Mouse (Mus musculus): ENCODE results near the gene Cdkl3. TPM values are rescaled to one million over a fixed set of nuclear protein-coding genes. Genes with fewer than 3 reads are reported as not detected.

The Cdkl3 gene
- polyA plus RNA-seq, 1 experiment from 2014 or later, result 9.1 TPM

GRCm38 (mm10) chr11:52076742-52077352 is 72.8 kb downstream of the Cdkl3 start:
- Histone ChIP-seq H3K9me3 (replicated peaks; ENCODE audit: control insufficient read depth, low read length) (no peaks in the 10 kb centered on the region), H3K4me3 (ENCODE audit: low read depth, low read length) (no peak overlapping the region), H3K9ac (ENCODE audit: low read depth, low read length) (no peak overlapping the region), H3K4me2 (no peak overlapping the region), H3K27me3 (ENCODE audit: control insufficient read depth, insufficient read depth, low read length) (no peaks in the 10 kb centered on the region), H3K4me1 (ENCODE audit: control insufficient read depth, insufficient read depth, low read length) (0 out of 2 replicates have a peak, but pooled peaks cover 5% of the 10 kb centered on the region), H3K27ac (ENCODE audit: low read depth, low read length) (no peak overlapping the region), H3K36me3 (ENCODE audit: control insufficient read depth, insufficient read depth, low read length) (no peaks in the 10 kb centered on the region)
- ATAC-seq (replicated peaks; ENCODE audit: insufficient number of reproducible peaks, low FRiP score, low TSS enrichment), result no peak
- WGBS (ENCODE audit: insufficient replicate concordance), result 85% methylated on average over 6 of the region's 6 CpGs

- WGBS (ENCODE audit: insufficient replicate concordance), result 61% methylated on average over 4 of the region's 4 CpGs
- H3K4me2 ChIP-seq, result no peak overlapping the region
Observed at GRCm38 (mm10) chr11:52077939-52078338, 73.9 kb downstream of the Cdkl3 start.

GRCm38 (mm10) chr11:52079978-52080377 is 76.0 kb downstream of the Cdkl3 start:
- whole genome bisulfite sequencing (ENCODE audit: insufficient replicate concordance), result 29% methylated on average over 5 of the region's 5 CpGs
- H3K27ac ChIP-seq (ENCODE audit: low read depth, low read length), result no peak overlapping the region
- ATAC-seq (replicated peaks; ENCODE audit: insufficient number of reproducible peaks, low FRiP score, low TSS enrichment), result no peak; the same call in 1 of the 2 replicates
- H3K27me3 ChIP-seq (ENCODE audit: control insufficient read depth, insufficient read depth, low read length), result no peaks in the 10 kb centered on the region
- no peaks in the 10 kb centered on the region for H3K36me3 ChIP-seq (ENCODE audit: control insufficient read depth, insufficient read depth, low read length)
- H3K4me3 ChIP-seq (ENCODE audit: low read depth, low read length), result no peak overlapping the region
- H3K9ac ChIP-seq (ENCODE audit: low read depth, low read length), result no peak overlapping the region
- no peaks in the 10 kb centered on the region for H3K9me3 ChIP-seq (replicated peaks; ENCODE audit: control insufficient read depth, low read length)
- H3K4me2 ChIP-seq, result no peak overlapping the region
- H3K4me1 ChIP-seq (ENCODE audit: control insufficient read depth, insufficient read depth, low read length), result 0 out of 2 replicates have a peak, but pooled peaks cover 5% of the 10 kb centered on the region

More at GRCm38 (mm10) chr11:52077939-52078338, 73.9 kb downstream of the Cdkl3 start:
- no peak for ATAC-seq (replicated peaks; ENCODE audit: insufficient number of reproducible peaks, low FRiP score, low TSS enrichment)
- Histone ChIP-seq H3K27me3 (ENCODE audit: control insufficient read depth, insufficient read depth, low read length) (no peaks in the 10 kb centered on the region), H3K4me3 (ENCODE audit: low read depth, low read length) (no peak overlapping the region), H3K4me1 (ENCODE audit: control insufficient read depth, insufficient read depth, low read length) (0 out of 2 replicates have a peak, but pooled peaks cover 5% of the 10 kb centered on the region), H3K36me3 (ENCODE audit: control insufficient read depth, insufficient read depth, low read length) (no peaks in the 10 kb centered on the region), H3K9me3 (replicated peaks; ENCODE audit: control insufficient read depth, low read length) (no peaks in the 10 kb centered on the region), H3K27ac (ENCODE audit: low read depth, low read length) (no peak overlapping the region), H3K9ac (ENCODE audit: low read depth, low read length) (no peak overlapping the region)

GRCm38 (mm10) chr11:52080656-52081055 is 76.6 kb downstream of the Cdkl3 start:
- H3K27ac ChIP-seq (ENCODE audit: low read depth, low read length), result no peak overlapping the region
- H3K4me3 ChIP-seq (ENCODE audit: low read depth, low read length), result no peak overlapping the region
- H3K36me3 ChIP-seq (ENCODE audit: control insufficient read depth, insufficient read depth, low read length), result no peaks in the 10 kb centered on the region
- H3K9ac ChIP-seq (ENCODE audit: low read depth, low read length), result no peak overlapping the region
- ATAC-seq (replicated peaks; ENCODE audit: insufficient number of reproducible peaks, low FRiP score, low TSS enrichment), result no peak
- 69% methylated on average over 2 of the region's 2 CpGs for WGBS (ENCODE audit: insufficient replicate concordance)
- no peaks in the 10 kb centered on the region for H3K27me3 ChIP-seq (ENCODE audit: control insufficient read depth, insufficient read depth, low read length)
- no peak overlapping the region for H3K4me2 ChIP-seq
- no peaks in the 10 kb centered on the region for H3K9me3 ChIP-seq (replicated peaks; ENCODE audit: control insufficient read depth, low read length)
- H3K4me1 ChIP-seq (ENCODE audit: control insufficient read depth, insufficient read depth, low read length), result 0 out of 2 replicates have a peak, but pooled peaks cover 5% of the 10 kb centered on the region

GRCm38 (mm10) chr11:52085857-52086203 is 81.8 kb downstream of the Cdkl3 start:
- no peak overlapping the region; the same call in 1 of the 2 replicates for H3K4me2 ChIP-seq
- H3K9ac ChIP-seq (ENCODE audit: low read depth, low read length), result no peak overlapping the region

GRCm38 (mm10) chr11:52086204-52086864 is 82.3 kb downstream of the Cdkl3 start:
- Histone ChIP-seq H3K36me3 (ENCODE audit: control insufficient read depth, insufficient read depth, low read length) (no peaks in the 10 kb centered on the region), H3K9ac (ENCODE audit: low read depth, low read length) (peak overlapping the region; percentile 50; the same call in 1 of the 2 replicates), H3K9me3 (replicated peaks; ENCODE audit: control insufficient read depth, low read length) (no peaks in the 10 kb centered on the region), H3K4me2 (no peak overlapping the region; the same call in 1 of the 2 replicates), H3K27me3 (ENCODE audit: control insufficient read depth, insufficient read depth, low read length) (no peaks in the 10 kb centered on the region), H3K4me1 (ENCODE audit: control insufficient read depth, insufficient read depth, low read length) (peaks cover 14% of the 10 kb centered on the region), H3K27ac (ENCODE audit: low read depth, low read length) (peak overlapping the region; percentile 73), H3K4me3 (ENCODE audit: low read depth, low read length) (no peak overlapping the region)
- ATAC-seq (replicated peaks; ENCODE audit: insufficient number of reproducible peaks, low FRiP score, low TSS enrichment), result no peak
- 44% methylated on average over 9 of the region's 9 CpGs for WGBS (ENCODE audit: insufficient replicate concordance)

More at GRCm38 (mm10) chr11:52085857-52086203, 81.8 kb downstream of the Cdkl3 start:
- Histone ChIP-seq H3K4me1 (ENCODE audit: control insufficient read depth, insufficient read depth, low read length) (peaks cover 14% of the 10 kb centered on the region), H3K27me3 (ENCODE audit: control insufficient read depth, insufficient read depth, low read length) (no peaks in the 10 kb centered on the region), H3K27ac (ENCODE audit: low read depth, low read length) (peak overlapping the region; percentile 25; the same call in 1 of the 2 replicates), H3K9me3 (replicated peaks; ENCODE audit: control insufficient read depth, low read length) (no peaks in the 10 kb centered on the region), H3K36me3 (ENCODE audit: control insufficient read depth, insufficient read depth, low read length) (no peaks in the 10 kb centered on the region), H3K4me3 (ENCODE audit: low read depth, low read length) (no peak overlapping the region)
- 67% methylated on average over 4 of the region's 4 CpGs for WGBS (ENCODE audit: insufficient replicate concordance)
- ATAC-seq (replicated peaks; ENCODE audit: insufficient number of reproducible peaks, low FRiP score, low TSS enrichment), result no peak

GRCm38 (mm10) chr11:52089291-52089690 is 85.3 kb downstream of the Cdkl3 start:
- no peak for ATAC-seq (replicated peaks; ENCODE audit: insufficient number of reproducible peaks, low FRiP score, low TSS enrichment)
- no peaks in the 10 kb centered on the region for H3K27me3 ChIP-seq (ENCODE audit: control insufficient read depth, insufficient read depth, low read length)
- no peaks in the 10 kb centered on the region for H3K9me3 ChIP-seq (replicated peaks; ENCODE audit: control insufficient read depth, low read length)
- H3K4me2 ChIP-seq, result no peak overlapping the region
- 55% methylated on average over 8 of the region's 8 CpGs for WGBS (ENCODE audit: insufficient replicate concordance)
- peaks cover 14% of the 10 kb centered on the region for H3K4me1 ChIP-seq (ENCODE audit: control insufficient read depth, insufficient read depth, low read length)
- no peaks in the 10 kb centered on the region for H3K36me3 ChIP-seq (ENCODE audit: control insufficient read depth, insufficient read depth, low read length)
- no peak overlapping the region for H3K9ac ChIP-seq (ENCODE audit: low read depth, low read length)
- H3K4me3 ChIP-seq (ENCODE audit: low read depth, low read length), result no peak overlapping the region
- no peak overlapping the region for H3K27ac ChIP-seq (ENCODE audit: low read depth, low read length)

- WGBS (ENCODE audit: insufficient replicate concordance), result 85% methylated on average over 9 of the region's 9 CpGs
- Histone ChIP-seq H3K9me3 (replicated peaks; ENCODE audit: control insufficient read depth, low read length) (no peaks in the 10 kb centered on the region), H3K9ac (ENCODE audit: low read depth, low read length) (no peak overlapping the region), H3K4me2 (no peak overlapping the region), H3K36me3 (ENCODE audit: control insufficient read depth, insufficient read depth, low read length) (no peaks in the 10 kb centered on the region), H3K4me3 (ENCODE audit: low read depth, low read length) (no peak overlapping the region), H3K27me3 (ENCODE audit: control insufficient read depth, insufficient read depth, low read length) (no peaks in the 10 kb centered on the region), H3K27ac (ENCODE audit: low read depth, low read length) (no peak overlapping the region), H3K4me1 (ENCODE audit: control insufficient read depth, insufficient read depth, low read length) (peaks cover 9% of the 10 kb centered on the region)
- no peak for ATAC-seq (replicated peaks; ENCODE audit: insufficient number of reproducible peaks, low FRiP score, low TSS enrichment)
Observed at GRCm38 (mm10) chr11:52091261-52091660, 87.2 kb downstream of the Cdkl3 start.
